Mouse (Mus musculus): ENCODE results near the gene Fer1l5.

DNA sequence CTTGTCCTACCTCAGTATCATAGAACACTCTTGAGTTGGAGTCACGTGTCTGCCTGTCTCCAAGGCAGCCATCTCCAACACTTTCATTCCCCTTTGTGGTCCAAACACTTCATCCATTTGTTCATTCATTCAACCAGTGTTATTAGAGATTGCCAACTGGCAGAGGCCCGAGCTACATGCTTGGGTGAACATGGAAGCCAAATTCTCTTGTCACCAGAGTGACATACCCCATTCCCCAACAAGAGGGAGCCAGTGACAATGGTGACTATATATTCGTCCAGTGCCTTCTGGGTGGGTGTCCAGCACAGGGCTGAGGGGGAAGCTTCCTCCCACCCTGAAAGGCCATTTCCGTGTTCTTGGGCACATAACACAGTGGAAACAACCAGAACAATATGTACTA, 7.5 kb downstream of the Fer1l5 start:
- TF ChIP-seq CTCF (IDR thresholded peaks at IDR 0.05; ENCODE audit: extremely low read depth, insufficient read depth, low read length): no peak
- TF ChIP-seq POLR2A (IDR thresholded peaks at IDR 0.05; ENCODE audit: extremely low read depth, insufficient read depth, low read length): no peak
